Mouse (Mus musculus): ENCODE data around the gene Tmem159.

GRCm38 (mm10) chr7:120102164-120102972, at the start of gene Tmem159:
- TF ChIP-seq BHLHE40 (IDR thresholded peaks at IDR 0.05; ENCODE audit: low read depth, low read length) (no peak), MAX (IDR thresholded peaks at IDR 0.05; ENCODE audit: low read length) (no peak), MAZ (IDR thresholded peaks at IDR 0.05; ENCODE audit: low read depth, low read length) (no peak), CTCF (conservative IDR thresholded peaks at IDR 0.05 in 1 of 2, IDR thresholded peaks at IDR 0.05 in 1 of 2; ENCODE audit: low read depth in 2 of 2, low read length in 2 of 2) (no peak), NRF1 (IDR thresholded peaks at IDR 0.05; ENCODE audit: low read depth, low read length) (no peak), ZMIZ1 (IDR thresholded peaks at IDR 0.05; ENCODE audit: low read depth, low read length) (no peak), SIN3A (IDR thresholded peaks at IDR 0.05; ENCODE audit: low read length) (no peak), SMC3 (IDR thresholded peaks at IDR 0.05; ENCODE audit: low read depth, low read length) (no peak), JUN (IDR thresholded peaks at IDR 0.05; ENCODE audit: insufficient read depth, low read depth, low read length) (no peak), CHD1 (IDR thresholded peaks at IDR 0.05; ENCODE audit: low read depth, low read length) (no peak)
